Mouse (Mus musculus) heart, adult 2 months (tissue): ENCODE measurements around the gene Pradc1. TPM values are rescaled to one million over a fixed set of nuclear protein-coding genes. Genes with fewer than 3 reads are reported as not detected.

Experiments used
- DNase-seq, 2 experiments: peaks; one replicate each; pipeline ENCODE4 v3.0.0; 2021
- H3K27ac ChIP-seq: fragments of 200-600 bp; 2 replicates; pipeline ENCODE4 v1.8.1; 2022
- H3K27me3 ChIP-seq: fragments of 200-500 bp; 2 replicates; pipeline ENCODE4 v1.6.1; 2012; ENCODE audit warnings: mild to moderate bottlenecking, low read length, inconsistent platforms, mixed read lengths; ENCODE audit not compliant: control insufficient read depth, insufficient read depth
- H3K36me3 ChIP-seq: fragments of 200-500 bp; 2 replicates; pipeline ENCODE4 v1.6.1; 2012; ENCODE audit warnings: low read length, inconsistent platforms; ENCODE audit not compliant: control insufficient read depth, insufficient read depth
- H3K4me1 ChIP-seq: fragments of 200-500 bp; 2 replicates; pipeline ENCODE4 v1.6.1; 2011; ENCODE audit warnings: low read length; ENCODE audit not compliant: control insufficient read depth, insufficient read depth
- H3K4me3 ChIP-seq: fragments of 200-600 bp; 2 replicates; pipeline ENCODE4 v1.8.1; 2022
- H3K79me2 ChIP-seq: fragments of 200-500 bp; replicated peaks from 2 replicates; pipeline ENCODE4 v1.6.1; 2012; ENCODE audit warnings: mild to moderate bottlenecking, inconsistent platforms, low read length, moderate library complexity, mixed read lengths; ENCODE audit not compliant: control insufficient read depth, insufficient read depth
- H3K9ac ChIP-seq: fragments of 200-500 bp; 2 replicates; pipeline ENCODE4 v1.6.1; 2012; ENCODE audit warnings: low read depth, mild to moderate bottlenecking, control low read depth, inconsistent platforms, low read length, mixed read lengths
- CTCF ChIP-seq: fragments of 200-600 bp; IDR thresholded peaks from 2 replicates; pipeline ENCODE4 v1.8.1; 2022; ENCODE audit warnings: antibody characterized with exemption, mild to moderate bottlenecking, moderate library complexity
- EP300 ChIP-seq: fragments of 200-500 bp; IDR thresholded peaks from 2 replicates; pipeline ENCODE4 v1.6.1; 2011; ENCODE audit warnings: low read depth, low read length, control low read depth; ENCODE audit not compliant: insufficient read depth
- POLR2A ChIP-seq: fragments of 200-500 bp; IDR thresholded peaks from 2 replicates; pipeline ENCODE4 v1.6.1; 2011; ENCODE audit warnings: mild to moderate bottlenecking, low read depth, low read length, control low read depth; ENCODE audit not compliant: insufficient read depth
- WGBS: fragments of 180-500 bp; shearing (Covaris S2); methylation state at CpG from one replicate; pipeline ENCODE4 v1.1.7; 2018; 5-methylcytosine and 5-hydroxymethylcytosine counted together
- intact Hi-C: fragments of 180-260 bp; cut with DNase I; formaldehyde crosslinking; loops from one replicate; pipeline ENCODE4 v1.15.1; 2025
- polyA plus RNA-seq: library from polyadenylated mRNA; depleted of rRNA; stranded (reverse); fragments of >200 nt; gene quantifications from 2 replicates; pipeline ENCODE4 v1.2.3, GENCODE M21; 2012
- total RNA-seq, 2 experiments: library from RNA; stranded (reverse); gene quantifications; 2 replicates each; pipeline ENCODE4 v1.2.3; 2021

Gene Pradc1
- total and polyA plus RNA-seq, 3 experiments: 8.9 to 22.4 (median 11.0) TPM

DNA sequence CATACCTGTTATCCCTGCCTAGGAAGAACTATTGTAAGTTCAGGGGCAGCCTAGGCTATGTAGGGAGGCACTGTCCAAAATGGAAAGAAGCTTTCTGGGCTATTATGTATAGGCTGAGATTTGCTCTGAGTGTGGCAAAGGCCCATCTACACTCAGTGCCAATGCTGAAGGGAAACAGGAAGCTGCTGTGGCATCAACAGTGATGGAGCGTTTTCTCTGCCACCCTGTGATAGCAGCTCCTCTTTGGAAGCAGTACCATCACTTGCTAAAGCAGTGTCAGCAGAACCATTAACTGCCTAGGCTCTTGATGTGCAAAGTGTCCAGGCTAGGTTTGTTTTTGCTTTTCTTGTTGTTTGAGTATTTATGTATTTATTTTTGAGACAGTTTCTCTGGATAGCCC is 15.6 kb downstream of the Pradc1 start:
- no peak for TF ChIP-seq EP300
- no peak for TF ChIP-seq CTCF
- no peak for TF ChIP-seq POLR2A
- 62% methylated on average over 1 of the region's 1 CpGs for WGBS
- Histone ChIP-seq H3K79me2 (no peaks in the 10 kb centered on the region), H3K9ac (no peak overlapping the region), H3K36me3 (no peaks in the 10 kb centered on the region), H3K27ac (no peak overlapping the region), H3K27me3 (no peaks in the 10 kb centered on the region), H3K4me1 (no peaks in the 10 kb centered on the region), H3K4me3 (no peak overlapping the region)
- intact Hi-C loops: no loop called here
- DNase-seq: no peak

DNA sequence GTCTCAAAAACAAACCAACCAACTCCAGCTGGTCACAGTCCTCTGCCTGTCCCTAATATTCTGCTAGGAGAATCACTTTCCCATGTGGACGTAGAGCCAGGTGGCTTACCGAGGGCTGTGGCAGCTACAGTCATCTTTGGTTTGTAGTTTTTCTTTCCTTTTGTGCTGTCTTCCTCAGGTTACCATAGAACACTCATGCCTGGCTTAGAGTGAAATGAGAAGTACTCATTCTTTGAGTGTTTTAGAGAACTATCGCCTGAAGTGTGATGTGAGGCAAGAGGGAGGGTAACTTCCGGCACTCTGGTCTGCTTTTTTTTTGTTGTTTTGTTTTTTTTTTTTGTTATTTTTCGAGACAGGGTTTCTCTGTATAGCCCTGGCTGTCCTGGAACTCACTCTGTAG is 17.9 kb downstream of the Pradc1 start:
- no peak overlapping the region for H3K27ac ChIP-seq
- intact Hi-C loops: no loop called here

DNA sequence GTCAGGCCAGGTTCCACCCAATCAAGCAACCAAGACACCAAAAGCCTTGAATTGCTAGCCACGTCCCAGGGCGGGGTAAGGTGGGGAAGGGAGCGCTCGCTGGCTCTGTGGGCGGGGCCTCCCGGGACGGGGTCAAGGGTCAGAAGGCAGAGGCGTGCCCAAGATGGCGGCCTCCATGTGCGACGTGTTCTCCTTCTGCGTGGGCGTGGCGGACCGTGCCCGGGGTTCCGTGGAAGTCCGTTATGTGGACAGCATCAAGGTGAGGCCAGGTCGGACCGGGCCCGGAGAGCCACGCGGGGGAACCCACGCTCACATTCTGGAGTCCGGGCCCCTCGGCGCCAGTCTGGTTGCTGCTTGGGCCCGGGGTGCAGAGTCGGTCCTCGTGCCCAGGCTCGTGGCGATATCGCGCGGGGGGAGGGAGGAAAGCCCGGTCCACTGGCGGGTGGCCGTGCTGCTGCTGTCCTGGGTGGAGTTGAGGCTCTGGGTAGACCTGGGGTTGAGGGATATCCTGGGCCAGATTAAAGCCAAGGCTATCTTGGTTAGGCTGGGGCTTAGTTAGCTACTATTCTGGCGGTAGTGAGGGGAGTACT is 19.8 kb downstream of the Pradc1 start, which contains the start of gene Smyd5:
TSS of gene Smyd5 (plus strand) at position 148 of the 590 bp plus-strand sequence.
- under 1% methylated on average over 39 of the region's 39 CpGs for WGBS
- H3K79me2 ChIP-seq: no peaks in the 10 kb centered on the region
- DNase-seq: peak; percentile 86 to 90
- H3K4me3 ChIP-seq: peak within 1 kb of the TSS; percentile 92
- H3K27ac ChIP-seq: 0 out of 2 replicates have a peak within 1 kb of the TSS, but pooled peaks have one; percentile 12
- no peaks in the 10 kb centered on the region for H3K36me3 ChIP-seq
- H3K27me3 ChIP-seq: no peaks in the 10 kb centered on the region
- intact Hi-C loops: no loop called here
- TF ChIP-seq POLR2A (no peak), EP300 (no peak), CTCF (no peak)
- H3K9ac ChIP-seq: peak within 1 kb of the TSS; percentile 60
- no peaks in the 10 kb centered on the region for H3K4me1 ChIP-seq

More for the DNA sequence above, 17.9 kb downstream of the Pradc1 start:
- no peak for TF ChIP-seq CTCF
- TF ChIP-seq EP300: no peak
- no peak for TF ChIP-seq POLR2A
- no peak overlapping the region for H3K9ac ChIP-seq
- no peak overlapping the region for H3K4me3 ChIP-seq
- WGBS: 77% methylated on average over 5 of the region's 5 CpGs
- H3K36me3 ChIP-seq: no peaks in the 10 kb centered on the region
- H3K4me1 ChIP-seq: no peaks in the 10 kb centered on the region
- H3K27me3 ChIP-seq: no peaks in the 10 kb centered on the region
- no peak for DNase-seq
- H3K79me2 ChIP-seq: no peaks in the 10 kb centered on the region

DNA sequence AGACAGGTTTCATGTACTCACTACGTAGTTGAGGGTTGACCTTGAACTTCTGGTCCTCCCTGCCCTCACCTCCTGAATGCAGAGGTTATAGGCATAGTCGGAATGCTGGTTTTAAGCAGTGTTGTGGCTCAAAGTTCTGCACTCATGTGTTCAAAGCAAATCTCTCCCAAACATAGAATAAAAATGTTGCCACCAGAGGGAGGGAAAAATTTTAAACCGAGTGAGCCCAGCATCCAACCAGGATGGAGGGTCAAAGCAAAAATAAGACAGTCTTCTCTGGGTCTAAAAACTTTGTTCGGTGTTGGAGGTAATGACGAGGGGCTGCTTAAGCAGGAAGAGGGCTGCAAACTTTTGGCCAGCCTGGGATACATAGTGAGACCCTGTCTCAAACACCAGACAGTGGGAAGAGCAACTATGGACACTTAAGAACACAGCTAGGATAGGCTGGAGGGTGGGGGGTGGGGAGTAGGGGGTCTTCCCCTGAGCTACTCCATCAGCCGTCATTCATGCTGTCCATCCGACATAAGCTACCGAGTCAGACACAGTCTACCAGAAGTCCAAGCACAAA is 20.4 kb downstream of the Pradc1 start:
- intact Hi-C loops: no loop called here
- Histone ChIP-seq H3K4me3 (peak overlapping the region; percentile 92), H3K27ac (0 out of 2 replicates have a peak overlapping the region, but pooled peaks have one; percentile 12), H3K9ac (no peak overlapping the region), H3K4me1 (no peaks in the 10 kb centered on the region), H3K36me3 (no peaks in the 10 kb centered on the region), H3K79me2 (no peaks in the 10 kb centered on the region), H3K27me3 (no peaks in the 10 kb centered on the region)
- TF ChIP-seq POLR2A: no peak
- no peak for TF ChIP-seq CTCF
- WGBS: 55% methylated on average over 8 of the region's 8 CpGs
- no peak for DNase-seq

DNA sequence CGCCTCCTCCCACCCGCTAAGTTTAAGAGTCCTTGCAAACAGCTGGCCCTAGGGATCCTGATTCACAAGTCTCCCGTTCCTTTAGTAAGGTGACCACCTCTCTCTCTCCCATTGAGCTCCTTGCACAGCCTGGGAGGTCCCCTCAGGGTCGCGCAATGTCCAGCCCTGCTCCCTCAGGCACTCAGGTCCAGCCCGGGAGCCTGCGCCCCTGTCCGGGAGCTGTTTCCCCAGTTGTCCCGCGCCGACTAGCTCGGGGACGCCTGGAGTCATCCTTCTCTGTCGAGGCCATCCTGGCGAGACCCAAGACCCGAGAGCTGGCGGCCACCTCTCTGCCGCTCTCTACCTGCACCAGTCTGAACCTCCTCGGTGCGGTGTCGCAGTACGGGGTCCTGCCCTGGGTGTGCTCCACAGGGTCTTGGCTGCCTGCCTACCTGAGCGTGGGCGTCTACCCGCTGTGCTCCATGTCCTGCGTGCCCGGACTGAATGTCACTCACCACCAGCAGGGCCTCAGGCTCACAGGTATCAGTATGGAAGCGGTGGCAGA is 27.9 kb downstream of the Pradc1 start, which contains the start of gene Noto:
TSS of gene Noto (plus strand) at position 51 of the 544 bp plus-strand sequence.
- Histone ChIP-seq H3K9ac (no peak within 1 kb of the TSS), H3K79me2 (no peaks in the 10 kb centered on the region), H3K27me3 (peaks cover 2% of the 10 kb centered on the region; the same call in 1 of the 2 replicates), H3K36me3 (no peaks in the 10 kb centered on the region), H3K27ac (no peak within 1 kb of the TSS), H3K4me1 (no peaks in the 10 kb centered on the region), H3K4me3 (no peak within 1 kb of the TSS)
- intact Hi-C loops: no loop called here
- whole genome bisulfite sequencing: 18% methylated on average over 28 of the region's 28 CpGs
- TF ChIP-seq EP300 (no peak), POLR2A (no peak), CTCF (no peak)
- no peak for DNase-seq

DNA sequence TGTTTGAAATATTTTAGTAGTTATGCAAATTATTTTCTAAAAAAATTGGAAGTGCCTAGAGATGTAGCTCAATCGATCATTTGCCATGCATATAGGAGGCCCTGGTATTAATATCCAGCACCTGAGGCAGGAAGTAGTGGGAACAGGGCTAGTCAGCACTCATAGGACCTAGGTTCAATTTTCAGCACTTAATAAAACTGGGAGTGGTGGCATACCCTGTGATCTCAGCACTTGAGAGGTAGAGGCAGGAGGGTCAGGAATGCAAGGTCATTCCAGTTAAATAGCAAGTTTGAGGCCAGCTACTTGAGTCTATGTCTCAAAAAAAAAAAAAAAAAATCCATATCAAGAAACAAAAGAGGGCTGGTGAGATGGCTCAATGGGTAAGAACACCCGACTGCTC is 32.6 kb downstream of the Pradc1 start:
- no peaks in the 10 kb centered on the region for H3K36me3 ChIP-seq
- no peaks in the 10 kb centered on the region for H3K4me1 ChIP-seq
- no peak overlapping the region for H3K27ac ChIP-seq
- H3K9ac ChIP-seq: no peak overlapping the region
- DNase-seq: no peak
- TF ChIP-seq CTCF: no peak
- no peak for TF ChIP-seq POLR2A
- no peak for TF ChIP-seq EP300
- peaks cover 2% of the 10 kb centered on the region; the same call in 1 of the 2 replicates for H3K27me3 ChIP-seq
- H3K79me2 ChIP-seq: no peaks in the 10 kb centered on the region
- WGBS: 77% methylated on average over 2 of the region's 2 CpGs
- intact Hi-C loops: no loop called here
- H3K4me3 ChIP-seq: no peak overlapping the region
